ENCODE assay signal across 8 mouse cellular contexts in the genomic region with DNA sequence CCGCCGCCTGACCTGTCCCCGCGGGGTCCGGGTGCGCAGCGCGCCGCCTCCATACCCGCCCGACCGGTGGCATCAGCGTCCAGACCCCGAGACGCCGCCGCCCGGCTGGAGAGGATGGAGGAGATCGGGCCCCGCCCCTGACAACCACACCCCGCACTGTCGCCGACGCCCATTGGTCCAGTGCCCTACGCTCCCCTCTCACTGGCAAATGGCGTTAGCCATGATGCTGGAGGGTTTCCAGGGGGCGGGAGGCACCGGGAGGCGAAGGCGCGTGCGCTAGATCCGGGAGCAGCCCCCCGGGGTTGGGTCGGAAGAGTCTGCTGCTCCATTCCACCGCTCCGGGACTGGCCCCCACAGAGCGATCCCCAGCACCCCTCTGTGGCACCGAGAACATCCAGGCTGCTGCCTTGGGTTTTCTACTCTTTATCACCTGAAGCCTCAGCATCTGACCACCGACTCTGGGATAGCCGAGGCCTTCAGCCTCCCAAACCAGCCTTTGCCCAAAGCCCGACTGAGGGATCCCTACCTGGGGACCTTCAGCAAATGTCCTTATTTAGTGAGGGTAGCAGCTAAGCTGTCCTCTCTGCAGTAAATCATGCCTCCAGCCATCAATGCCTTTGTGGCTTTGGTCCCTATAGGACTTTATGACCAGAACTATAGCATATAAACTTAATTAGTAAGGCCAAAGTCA. TPM values are rescaled to one million over a fixed set of nuclear protein-coding genes. Genes with fewer than 3 reads are reported as not detected.
DNase-seq lines count a peak whose midpoint lies in the region; ATAC-seq lines count a peak whose summit lies in the region.

A gene (minus strand): TSS at position 126 of the 691 bp plus-strand sequence.

- peak within 1 kb of the TSS; percentile 90 for H3K9ac ChIP-seq in hindbrain, embryonic 15.5 days

- peak; percentile 98 for ATAC-seq in hindbrain, embryonic 15.5 days (ENCODE audit: low FRiP score, low read depth)

- WGBS in hindbrain, embryonic 15.5 days: under 1% methylated on average over 41 of the region's 42 CpGs

- H3K4me1 ChIP-seq in hindbrain, embryonic 15.5 days (replicated peaks): peaks cover 42% of the 10 kb centered on the region

- H3K36me3 ChIP-seq in hindbrain, embryonic 15.5 days: peaks cover 11% of the 10 kb centered on the region; the same call in 1 of the 2 replicates

- H3K27me3 ChIP-seq in hindbrain, embryonic 15.5 days: no peaks in the 10 kb centered on the region

- peak; percentile 96 for DNase-seq in R1 (ENCODE audit: low read depth, low spot score)
- DNase-seq in cerebellum, postnatal 25 days: peak; percentile 97 to 99
- peak; percentile 96 to 97 for DNase-seq in frontal cortex, postnatal 36 days (ENCODE audit: low spot score in 2 of 2)
- DNase-seq in left cerebral cortex, adult 11 months (ENCODE audit: low spot score): peak; percentile 97
- peak; percentile 96 for DNase-seq in lung, postnatal 4 days
- peak; percentile 89 for DNase-seq in retina, postnatal 7 days (ENCODE audit: low read depth, low spot score)
- DNase-seq in urinary bladder, adult 2 months (ENCODE audit: low spot score): peak; percentile 87

- H3K4me2 ChIP-seq in hindbrain, embryonic 15.5 days: peak within 1 kb of the TSS; percentile 58

- peak within 1 kb of the TSS; percentile 92 for H3K27ac ChIP-seq in hindbrain, embryonic 15.5 days (replicated peaks)

- H3K9me3 ChIP-seq in hindbrain, embryonic 15.5 days: no peaks in the 10 kb centered on the region

- H3K4me3 ChIP-seq in hindbrain, embryonic 15.5 days: peak within 1 kb of the TSS; percentile 85

RNA-seq across cellular contexts. Expression of the gene that starts here (rescaled TPM):
- polyA plus RNA-seq in hindbrain, embryonic 15.5 days (2015; fragmentation: Nextera tagmentation; extraction: Ambion mirVana): 15.9 and 16.5 TPM in 2 replicates
- polyA plus RNA-seq in urinary bladder, adult 2 months (2012; rRNA removed): 22.6 TPM in 2 replicates

Comparison
In these comparisons a context has a peak if more than half of its experiments do, and no peak if none do; other contexts are left out.
1. Peak in every context shown above with its lines: DNase-seq, ATAC-seq, H3K4me3 ChIP-seq and H3K27ac ChIP-seq.